Mouse (Mus musculus): ENCODE results near the gene Scimp. TPM values are rescaled to one million over a fixed set of nuclear protein-coding genes. Genes with fewer than 3 reads are reported as not detected.

The Scimp gene
- total RNA-seq, 1 experiment from 2014 or later = not detected

Other genes with a start within 250 kb of the Scimp start
- gene Mink1, start 249.7 kb downstream of the Scimp start, total RNA-seq (2017) = 30.8 and 33.5 TPM in 2 replicates
- not detected in 2 replicates for gene 4930544D05Rik, start 196.7 kb downstream of the Scimp start, total RNA-seq (2017)
- 0.37 TPM in 1 of 2 replicates, not detected in the other for gene Chrne, start 193.4 kb downstream of the Scimp start, total RNA-seq (2017)
- gene Gp1ba, start 173.5 kb downstream of the Scimp start, total RNA-seq (2017) = 0.58 and 3.2 TPM in 2 replicates
- 56.9 and 65.8 TPM in 2 replicates for gene Rnf167, start 165.4 kb downstream of the Scimp start, total RNA-seq (2017)
- 52.5 and 60.6 TPM in 2 replicates for gene Slc25a11, start 165.1 kb downstream of the Scimp start, total RNA-seq (2017)
- 437 and 465 TPM in 2 replicates for gene Pfn1, start 157.9 kb downstream of the Scimp start, total RNA-seq (2017)
- gene Eno3, start 155.4 kb downstream of the Scimp start, total RNA-seq (2017) = 8.9 and 10.0 TPM in 2 replicates
- gene Spag7, start 143.2 kb downstream of the Scimp start, total RNA-seq (2017) = 43.2 and 53.2 TPM in 2 replicates
- 5.3 and 13.3 TPM in 2 replicates for gene Camta2, start 124.5 kb downstream of the Scimp start, total RNA-seq (2017)
- gene Inca1, start 112.4 kb downstream of the Scimp start, total RNA-seq (2017) = not detected in 2 replicates
- gene Kif1c, start 112.0 kb downstream of the Scimp start, total RNA-seq (2017) = 4.7 and 8.6 TPM in 2 replicates
- gene Zfp3, start 48.4 kb downstream of the Scimp start, total RNA-seq (2017) = 2.3 and 4.2 TPM in 2 replicates
- 63.2 and 68.4 TPM in 2 replicates for gene Rabep1, start 32.2 kb upstream of the Scimp start, total RNA-seq (2017)
- gene Nup88, start 157.4 kb upstream of the Scimp start, total RNA-seq (2017) = 142 and 213 TPM in 2 replicates
- 35.1 and 40.1 TPM in 2 replicates for gene Rpain, start 157.6 kb upstream of the Scimp start, total RNA-seq (2017)
- gene C1qbp, start 170.4 kb upstream of the Scimp start, total RNA-seq (2017) = 122 and 128 TPM in 2 replicates
- 49.7 and 49.9 TPM in 2 replicates for gene Dhx33, start 191.9 kb upstream of the Scimp start, total RNA-seq (2017)
- 38.3 and 42.7 TPM in 2 replicates for gene Mis12, start 207.0 kb upstream of the Scimp start, total RNA-seq (2017)
- 19.3 and 23.9 TPM in 2 replicates for gene Derl2, start 207.3 kb upstream of the Scimp start, total RNA-seq (2017)
- 0.09 TPM in 1 of 2 replicates, not detected in the other for gene 6330403K07Rik, start 220.9 kb upstream of the Scimp start, total RNA-seq (2017)

All from common myeloid progenitor, adult 5-6 weeks (primary cell).